Comparison of ENCODE assay signal across 25 mouse cellular contexts in the genomic region with DNA sequence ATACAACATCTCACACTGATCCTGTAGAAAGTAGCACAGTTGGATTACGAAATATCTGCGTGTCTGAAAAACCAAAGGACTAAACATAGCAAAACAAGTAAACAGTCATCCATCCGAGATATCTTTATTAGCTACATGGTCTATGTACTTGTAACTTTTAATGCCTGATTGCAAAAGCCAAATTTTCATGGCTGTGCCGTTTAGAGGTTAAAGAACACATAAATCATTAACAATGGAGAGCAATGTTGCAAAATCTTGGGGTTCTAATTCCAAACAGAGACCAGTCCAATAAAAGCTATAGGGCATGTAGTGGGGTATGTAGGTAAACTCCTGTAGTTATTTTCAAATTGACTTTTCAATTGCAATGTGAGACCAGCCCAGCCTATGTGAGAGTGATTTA.
"Had no signal": no experiment of that assay in that cellular context is flagged by ENCODE, and none has a peak within 500 bp of the region (broad histone marks: within the 10 kb centered on the region; RNA-seq: fewer than 3 reads in every experiment).

No protein-coding gene starts in this region.

- H3K9me3 ChIP-seq: heart, embryonic 10.5 days; heart, embryonic 12.5 days; hindbrain, embryonic 10.5 days; hindbrain, embryonic 12.5 days; intestine, embryonic 15.5 days; limb, embryonic 10.5 days; limb, embryonic 12.5 days; liver, embryonic 13.5 days; liver, embryonic 15.5 days had no signal

- H3K4me3 ChIP-seq: gastrocnemius, adult 2 months; heart, embryonic 10.5 days; heart, embryonic 12.5 days; hindbrain, embryonic 10.5 days; hindbrain, embryonic 12.5 days; intestine, embryonic 15.5 days; layer of hippocampus, adult 2 months; left cerebral cortex, adult 2 months; limb, embryonic 10.5 days; limb, embryonic 12.5 days; liver, embryonic 13.5 days; liver, embryonic 15.5 days had no signal

- H3K27me3 ChIP-seq: heart, embryonic 12.5 days; hindbrain, embryonic 12.5 days; intestine, embryonic 15.5 days; limb, embryonic 12.5 days; liver, embryonic 13.5 days; liver, embryonic 15.5 days had no signal

- DNase-seq: gastrocnemius, adult 2 months; gastrocnemius, postnatal 10 days; gastrocnemius, postnatal 25 days; heart, adult 18-20 months; heart, postnatal 10 days; heart, postnatal 4 days; kidney, adult 18-20 months; kidney, postnatal 14 days; kidney, postnatal 4 days; liver, embryonic 13.5 days had no signal

- H3K4me2 ChIP-seq: heart, embryonic 12.5 days; hindbrain, embryonic 12.5 days; hindbrain, embryonic 14.5 days; intestine, embryonic 15.5 days; limb, embryonic 12.5 days; liver, embryonic 13.5 days; liver, embryonic 15.5 days had no signal

- ATAC-seq: hindbrain, embryonic 16.5 days; inflammation-experienced regulatory T-cells, adult 6 months; intestine, embryonic 15.5 days; intestine, postnatal 0 days had no signal

- H3K4me1 ChIP-seq: heart, embryonic 10.5 days; heart, embryonic 12.5 days; hindbrain, embryonic 10.5 days; hindbrain, embryonic 12.5 days; intestine, embryonic 15.5 days; limb, embryonic 10.5 days; limb, embryonic 12.5 days; liver, embryonic 13.5 days; liver, embryonic 15.5 days had no signal

- H3K36me3 ChIP-seq: heart, embryonic 10.5 days; heart, embryonic 12.5 days; hindbrain, embryonic 10.5 days; hindbrain, embryonic 12.5 days; intestine, embryonic 15.5 days; limb, embryonic 10.5 days; limb, embryonic 12.5 days; liver, embryonic 13.5 days; liver, embryonic 15.5 days had no signal

- H3K27ac ChIP-seq: gastrocnemius, adult 2 months; heart, embryonic 10.5 days; hindbrain, embryonic 10.5 days; hindbrain, embryonic 12.5 days; hindbrain, embryonic 14.5 days; intestine, embryonic 15.5 days; kidney, postnatal 0 days; layer of hippocampus, adult 2 months; left cerebral cortex, adult 2 months; limb, embryonic 10.5 days; limb, embryonic 12.5 days; liver, embryonic 13.5 days; liver, embryonic 15.5 days had no signal

- H3K9ac ChIP-seq: heart, embryonic 12.5 days; hindbrain, embryonic 12.5 days; hindbrain, embryonic 14.5 days; intestine, embryonic 15.5 days; limb, embryonic 12.5 days; liver, embryonic 13.5 days; liver, embryonic 15.5 days had no signal
